Mouse (Mus musculus) MEL (cell line): ENCODE measurements at regions not wholly inside any gene's neighbourhood (a gene's known extent, or its start where the extent isn't known, plus 50 kb on each side); places are given as distances from the start of the nearest gene placed in this dataset.

ENCODE experiments used
- DNase-seq: peaks from one replicate; pipeline ENCODE4 v3.0.0; 2011; ENCODE audit warnings: low read depth, low spot score
- H3K27ac ChIP-seq: 2 replicates; pipeline ENCODE4 v1.5.1; 2012; ENCODE audit warnings: low read depth, mild to moderate bottlenecking, control low read depth, low read length, moderate library complexity; ENCODE audit not compliant: control insufficient read depth
- H3K27me3 ChIP-seq, 2 experiments: fragments of 150-350 bp in 1 of 2; sonication (generic) in 1 of 2; 2 replicates each; pipeline ENCODE4 v1.6.1; 2012; ENCODE audit warnings: low read length in 2 of 2, mild to moderate bottlenecking in 2 of 2, improper control_type of control experiment in 1 of 2, moderate library complexity in 1 of 2; ENCODE audit not compliant: insufficient read depth in 2 of 2, control insufficient read depth in 1 of 2
- H3K36me3 ChIP-seq, 2 experiments: 2 replicates each; pipeline ENCODE4 v1.6.1; 2012 to 2014; ENCODE audit warnings: low read length in 2 of 2, improper control_type of control experiment in 1 of 2, inconsistent platforms in 1 of 2, mild to moderate bottlenecking in 1 of 2; ENCODE audit not compliant: insufficient read depth in 2 of 2, control insufficient read depth in 1 of 2
- H3K4me1 ChIP-seq, 2 experiments: fragments of 150-350 bp in 1 of 2; sonication (generic) in 1 of 2; 2 replicates each; pipeline ENCODE4 v1.6.1; 2012; ENCODE audit warnings: low read length in 2 of 2, improper control_type of control experiment in 1 of 2, mild to moderate bottlenecking in 1 of 2; ENCODE audit not compliant: insufficient read depth in 2 of 2, control insufficient read depth in 1 of 2
- H3K4me3 ChIP-seq, 2 experiments: fragments of 150-350 bp in 1 of 2; sonication (generic) in 1 of 2; 2 replicates each; pipeline ENCODE4 v1.5.1; 2012; ENCODE audit warnings: low read depth in 2 of 2, low read length in 2 of 2, mild to moderate bottlenecking in 2 of 2, moderate library complexity in 2 of 2, control low read depth in 1 of 2, improper control_type of control experiment in 1 of 2; ENCODE audit not compliant: control insufficient read depth in 1 of 2, insufficient read depth in 1 of 2
- H3K79me2 ChIP-seq: 2 replicates; pipeline ENCODE4 v1.6.1; 2012; ENCODE audit warnings: mild to moderate bottlenecking, low read length, moderate library complexity; ENCODE audit not compliant: control insufficient read depth, poor library complexity, insufficient read depth
- H3K9ac ChIP-seq: 2 replicates; pipeline ENCODE4 v1.6.1; 2012; ENCODE audit warnings: low read depth, mild to moderate bottlenecking, control low read depth, low read length, moderate library complexity; ENCODE audit not compliant: control insufficient read depth, poor library complexity, severe bottlenecking
- H3K9me3 ChIP-seq: fragments of 150-350 bp; sonication (generic); replicated peaks from 2 replicates; pipeline ENCODE4 v1.6.1; 2012; ENCODE audit warnings: mild to moderate bottlenecking, low read length, improper control_type of control experiment, moderate library complexity; ENCODE audit not compliant: insufficient read depth
- BHLHE40 ChIP-seq: IDR thresholded peaks from 2 replicates; pipeline ENCODE4 v1.6.1; 2012; ENCODE audit warnings: low read depth, mild to moderate bottlenecking, inconsistent platforms, low read length, improper control_type of control experiment, borderline replicate concordance
- CTCF ChIP-seq, 3 experiments: IDR thresholded peaks in 2 of 3; conservative IDR thresholded peaks in 1 of 3; 2 replicates each; pipeline ENCODE4 v1.5.1; 2011 to 2012; ENCODE audit warnings: low read length in 3 of 3, low read depth in 2 of 3, mild to moderate bottlenecking in 2 of 3, improper control_type of control experiment in 1 of 3, inconsistent platforms in 1 of 3, mixed read lengths in 1 of 3, moderate library complexity in 1 of 3; ENCODE audit not compliant: control insufficient read depth in 1 of 3, insufficient read depth in 1 of 3, poor library complexity in 1 of 3, severe bottlenecking in 1 of 3
- E2F4 ChIP-seq: IDR thresholded peaks from 2 replicates; pipeline ENCODE4 v1.6.1; 2011; ENCODE audit warnings: low read depth, low read length, improper control_type of control experiment, borderline replicate concordance
- GATA1 ChIP-seq: IDR thresholded peaks from 2 replicates; pipeline ENCODE4 v1.6.1; 2011; ENCODE audit warnings: low read depth, low read length, improper control_type of control experiment
- JUND ChIP-seq: IDR thresholded peaks from 2 replicates; pipeline ENCODE4 v1.6.1; 2011; ENCODE audit warnings: low read depth, mild to moderate bottlenecking, improper control_type of control experiment, low read length
- KAT2A ChIP-seq: conservative IDR thresholded peaks from 2 replicates; pipeline ENCODE4 v1.6.1; 2012; ENCODE audit warnings: low read depth, low read length, improper control_type of control experiment, inconsistent platforms
- MAFK ChIP-seq: IDR thresholded peaks from 2 replicates; pipeline ENCODE4 v1.6.1; 2011; ENCODE audit warnings: low read depth, mild to moderate bottlenecking, low read length, improper control_type of control experiment, borderline replicate concordance
- MAX ChIP-seq: IDR thresholded peaks from 2 replicates; pipeline ENCODE4 v1.6.1; 2011; ENCODE audit warnings: low read length, improper control_type of control experiment
- MXI1 ChIP-seq: IDR thresholded peaks from 2 replicates; pipeline ENCODE4 v1.6.1; 2011; ENCODE audit warnings: mild to moderate bottlenecking, low read depth, low read length, improper control_type of control experiment
- MYB ChIP-seq: IDR thresholded peaks from 2 replicates; pipeline ENCODE4 v1.6.1; 2011; ENCODE audit warnings: mild to moderate bottlenecking, low read depth, low read length, improper control_type of control experiment
- MYC ChIP-seq: IDR thresholded peaks from 2 replicates; pipeline ENCODE4 v1.6.1; 2011; ENCODE audit warnings: low read depth, mild to moderate bottlenecking, low read length, improper control_type of control experiment, moderate library complexity
- NELFE ChIP-seq: IDR thresholded peaks from 2 replicates; pipeline ENCODE4 v1.6.1; 2011; ENCODE audit warnings: low read depth, low read length, improper control_type of control experiment
- SIN3A ChIP-seq: IDR thresholded peaks from 2 replicates; pipeline ENCODE4 v1.6.1; 2012; ENCODE audit warnings: low read length, improper control_type of control experiment, inconsistent platforms
- TCF12 ChIP-seq: IDR thresholded peaks from 2 replicates; pipeline ENCODE4 v1.6.1; 2014; ENCODE audit warnings: low read depth, mild to moderate bottlenecking, inconsistent platforms, low read length, improper control_type of control experiment, moderate library complexity
- USF2 ChIP-seq, 2 experiments: IDR thresholded peaks; 2 replicates each; pipeline ENCODE4 v1.6.1; 2011 to 2012; ENCODE audit warnings: improper control_type of control experiment in 2 of 2, low read length in 2 of 2, borderline replicate concordance in 1 of 2, inconsistent platforms in 1 of 2, low read depth in 1 of 2, mild to moderate bottlenecking in 1 of 2; ENCODE audit not compliant: insufficient read depth in 1 of 2
- ZMIZ1 ChIP-seq: IDR thresholded peaks from 2 replicates; pipeline ENCODE4 v1.6.1; 2012; ENCODE audit warnings: low read depth, mild to moderate bottlenecking, inconsistent platforms, low read length, improper control_type of control experiment, moderate library complexity

DNA sequence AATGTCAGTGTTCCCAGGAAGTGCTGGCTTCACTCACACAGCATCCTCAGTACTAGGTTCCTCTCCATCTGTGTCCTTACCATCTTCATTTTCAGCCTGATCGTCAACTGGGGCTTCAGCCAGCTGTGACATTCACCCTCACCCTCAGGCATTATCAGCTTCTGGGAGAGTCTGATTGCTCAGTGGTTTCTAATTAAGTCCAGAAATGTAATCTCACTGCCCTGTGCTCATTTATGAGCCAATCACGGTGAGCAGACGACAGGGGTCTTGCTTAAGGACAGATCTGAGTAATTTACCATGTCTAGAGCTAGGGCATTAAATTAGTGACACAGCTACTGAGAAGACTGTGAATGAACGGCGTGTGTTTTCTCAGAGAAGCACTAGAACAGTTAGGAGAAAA lies 260.8 kb downstream of the Tle4 start:
- Histone ChIP-seq H3K79me2 (no peaks in the 10 kb centered on the region), H3K4me3 (no peak overlapping the region), H3K9me3 (no peaks in the 10 kb centered on the region), H3K27me3 (no peaks in the 10 kb centered on the region), H3K4me1 (no peaks in the 10 kb centered on the region), H3K36me3 (no peaks in the 10 kb centered on the region), H3K27ac (no peak overlapping the region), H3K9ac (no peak overlapping the region)
- no peak for DNase-seq
- TF ChIP-seq TCF12 (no peak), SIN3A (no peak), BHLHE40 (no peak)
- TF ChIP-seq, all 39 proteins: peak for 0

DNA sequence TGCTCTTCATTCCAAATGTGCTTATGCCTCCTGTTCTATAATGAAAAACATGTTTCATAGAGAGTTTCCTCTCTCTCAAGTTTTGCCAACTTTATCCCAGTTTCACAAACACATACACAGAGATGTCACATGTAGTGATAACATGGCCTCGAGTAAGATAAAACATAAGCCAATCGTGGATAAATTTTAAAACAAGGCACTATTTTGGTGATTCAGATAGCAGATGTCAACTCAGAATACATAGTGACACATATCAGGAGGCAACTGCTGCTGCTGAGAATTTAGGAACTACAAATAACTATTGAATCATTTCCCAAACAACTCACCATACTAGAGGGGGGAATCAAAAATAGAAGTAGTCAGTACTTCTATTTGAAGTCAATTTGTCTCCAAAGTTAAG lies 257.1 kb downstream of the Tle4 start:
- Histone ChIP-seq H3K36me3 (no peaks in the 10 kb centered on the region), H3K4me3 (no peak overlapping the region), H3K27ac (no peak overlapping the region), H3K79me2 (no peaks in the 10 kb centered on the region), H3K27me3 (no peaks in the 10 kb centered on the region), H3K4me1 (no peaks in the 10 kb centered on the region), H3K9me3 (no peaks in the 10 kb centered on the region), H3K9ac (no peak overlapping the region)
- no peak for DNase-seq
- TF ChIP-seq USF2 (IDR thresholded peaks at IDR 0.05; ENCODE audit: borderline replicate concordance in 1 of 2, insufficient read depth in 1 of 2, low read depth in 1 of 2, low read length in 2 of 2): no peak
- TF ChIP-seq MAFK: no peak
- TF ChIP-seq NELFE: no peak
- no peak for TF ChIP-seq GATA1
- no peak for TF ChIP-seq MYC
- TF ChIP-seq MXI1: no peak
- no peak for TF ChIP-seq E2F4
- TF ChIP-seq JUND: no peak
- no peak for TF ChIP-seq SIN3A
- no peak for TF ChIP-seq ZMIZ1
- TF ChIP-seq KAT2A: no peak

DNA sequence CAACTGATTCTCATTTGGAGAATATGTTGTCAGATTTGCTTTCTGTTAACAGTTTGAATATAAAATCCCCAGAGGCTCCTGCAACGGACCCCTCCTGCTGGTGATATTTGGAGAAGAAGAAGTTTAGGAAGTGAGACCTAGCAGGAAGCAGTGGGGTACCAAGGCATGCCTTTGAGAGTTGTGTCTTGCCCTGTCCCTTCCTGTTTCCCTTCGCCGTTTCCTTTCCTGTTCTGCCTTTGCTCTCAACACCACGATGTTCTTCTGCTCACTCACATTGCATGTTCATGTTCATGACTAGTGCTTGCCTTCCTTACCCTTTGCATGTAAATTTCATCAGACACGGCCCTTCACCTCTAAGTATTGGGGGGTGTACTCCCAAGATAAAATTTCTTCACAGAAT lies 254.0 kb downstream of the Tle4 start:
- H3K4me3 ChIP-seq: no peak overlapping the region
- no peaks in the 10 kb centered on the region for H3K9me3 ChIP-seq
- H3K27me3 ChIP-seq: no peaks in the 10 kb centered on the region
- no peaks in the 10 kb centered on the region for H3K36me3 ChIP-seq
- TF ChIP-seq MAX: no peak
- no peak for TF ChIP-seq CTCF (IDR thresholded peaks at IDR 0.05 in 2 of 3, conservative IDR thresholded peaks at IDR 0.05 in 1 of 3; ENCODE audit: control insufficient read depth in 1 of 3, insufficient read depth in 1 of 3, low read depth in 2 of 3, low read length in 3 of 3, poor library complexity in 1 of 3, severe bottlenecking in 1 of 3)
- TF ChIP-seq SIN3A: no peak
- no peak for TF ChIP-seq MYB
- no peak overlapping the region for H3K9ac ChIP-seq
- no peaks in the 10 kb centered on the region for H3K79me2 ChIP-seq
- H3K4me1 ChIP-seq: no peaks in the 10 kb centered on the region
- no peak overlapping the region for H3K27ac ChIP-seq
- no peak for DNase-seq
